Mouse (Mus musculus): ENCODE results near the gene Eif2ak4.
A peak's percentile ranks its signal among the peaks of the same experiment; 100 is the strongest.

Gene Eif2ak4

DNA sequence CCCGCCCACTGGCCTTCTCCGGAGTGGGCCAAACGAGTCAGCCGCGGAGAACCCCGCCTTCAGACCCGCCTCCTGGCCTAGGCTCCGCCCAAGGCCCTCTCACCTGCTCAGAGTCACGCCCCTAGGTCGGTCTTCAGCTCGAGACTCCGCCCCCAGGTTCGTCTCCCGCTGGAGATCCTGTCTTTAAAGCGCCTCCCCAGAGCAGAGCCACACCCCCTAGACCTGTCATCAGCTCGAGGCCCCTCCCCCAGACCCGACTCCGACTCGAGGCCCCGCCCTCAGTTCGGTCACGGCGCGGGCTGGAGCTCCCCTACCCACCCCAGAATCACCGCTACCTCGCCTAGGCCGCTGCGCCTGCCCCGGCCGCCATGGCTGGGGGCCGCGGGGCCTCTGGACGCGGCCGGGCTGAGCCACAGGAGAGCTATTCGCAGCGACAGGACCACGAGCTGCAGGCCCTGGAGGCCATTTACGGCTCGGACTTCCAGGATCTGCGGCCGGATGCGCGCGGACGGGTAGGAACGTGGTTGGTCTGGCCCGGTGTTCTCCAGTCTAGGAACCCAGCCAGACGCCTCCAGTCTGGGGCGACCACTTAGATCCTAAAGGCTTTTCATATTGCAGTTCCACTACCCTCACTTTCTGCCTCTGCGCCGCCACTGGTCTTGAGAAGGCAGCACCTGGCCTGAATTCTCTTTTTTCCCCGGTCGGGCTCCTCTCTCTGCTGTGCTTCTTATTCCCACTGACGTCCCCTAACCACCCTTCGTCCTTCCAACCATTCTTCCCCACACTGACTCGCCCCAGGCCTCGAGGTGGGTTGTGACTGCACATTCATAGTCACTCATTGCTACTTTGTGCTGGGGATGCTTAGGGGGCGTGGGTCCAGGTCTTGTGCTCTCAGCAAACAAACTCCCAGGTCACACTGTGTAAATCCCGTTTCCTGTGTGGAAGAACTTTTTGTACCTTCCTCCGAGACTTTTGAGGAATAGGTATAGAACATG, at the start of gene Eif2ak4:
TSS of gene Eif2ak4 (plus strand) at position 278 of the 995 bp plus-strand sequence.
- peak; percentile 97 for DNase-seq

DNA sequence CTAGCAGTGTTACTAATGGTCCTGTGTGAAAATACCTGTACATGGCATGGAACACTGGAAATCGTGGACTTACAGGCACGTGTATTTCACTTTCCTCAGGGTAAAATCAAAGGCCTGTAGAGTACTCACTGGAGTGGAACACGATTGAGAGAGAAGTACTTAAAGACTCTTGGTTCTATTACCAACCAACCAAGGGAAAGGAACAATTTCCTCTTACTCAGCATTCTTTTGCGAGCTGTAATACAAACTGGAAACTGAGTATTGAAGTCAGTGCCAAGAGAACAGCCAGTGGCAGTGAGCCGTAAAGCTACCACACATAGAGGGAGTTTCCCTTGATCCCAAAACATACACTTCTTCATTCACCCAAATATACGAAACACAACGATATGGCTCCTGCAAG, 47.1 kb upstream of the Eif2ak4 start:
- DNase-seq, result no peak

DNA sequence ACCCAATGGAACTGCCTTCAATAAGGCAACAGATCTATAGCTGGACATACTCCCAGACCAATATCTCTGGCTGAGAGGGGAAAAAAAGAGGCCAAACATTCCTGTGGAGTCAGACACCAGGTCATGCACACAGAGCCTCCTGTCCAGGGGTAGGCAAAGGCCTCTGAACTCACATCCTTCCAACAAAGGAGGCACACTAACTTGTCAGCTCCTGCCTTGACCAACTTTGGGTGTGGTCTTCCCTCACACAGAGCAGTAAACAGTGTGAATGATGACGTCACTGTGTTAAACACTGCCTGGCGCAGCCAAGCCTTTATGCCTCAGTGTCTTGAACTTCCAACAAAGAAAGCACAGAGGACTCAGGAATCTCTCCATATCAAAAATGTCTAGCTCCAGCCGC, 44.5 kb upstream of the Eif2ak4 start:
- DNase-seq, result no peak

DNA sequence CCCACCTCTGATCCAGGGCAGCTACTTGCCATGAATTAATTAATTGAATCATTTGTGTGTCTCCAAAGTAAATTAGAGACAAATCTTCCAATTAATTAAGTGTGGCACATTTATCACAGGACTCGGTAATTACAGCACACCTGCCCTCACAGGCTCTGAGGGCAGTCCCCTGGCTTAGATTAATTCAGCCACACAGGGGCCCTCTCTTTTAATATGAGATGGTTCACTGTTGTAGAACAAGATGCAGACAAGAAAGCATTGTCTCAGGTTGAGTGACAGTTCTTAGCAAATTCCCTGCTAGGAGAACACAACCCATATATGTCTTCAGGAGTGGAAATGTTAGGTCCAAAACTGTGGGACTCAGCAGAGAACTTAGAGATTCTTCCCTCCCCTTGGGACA, 42.9 kb upstream of the Eif2ak4 start:
- no peak for DNase-seq

- no peak for DNase-seq
Observed at GRCm38 (mm10) chr2:118353498-118353897, 34.9 kb upstream of the Eif2ak4 start.

DNA sequence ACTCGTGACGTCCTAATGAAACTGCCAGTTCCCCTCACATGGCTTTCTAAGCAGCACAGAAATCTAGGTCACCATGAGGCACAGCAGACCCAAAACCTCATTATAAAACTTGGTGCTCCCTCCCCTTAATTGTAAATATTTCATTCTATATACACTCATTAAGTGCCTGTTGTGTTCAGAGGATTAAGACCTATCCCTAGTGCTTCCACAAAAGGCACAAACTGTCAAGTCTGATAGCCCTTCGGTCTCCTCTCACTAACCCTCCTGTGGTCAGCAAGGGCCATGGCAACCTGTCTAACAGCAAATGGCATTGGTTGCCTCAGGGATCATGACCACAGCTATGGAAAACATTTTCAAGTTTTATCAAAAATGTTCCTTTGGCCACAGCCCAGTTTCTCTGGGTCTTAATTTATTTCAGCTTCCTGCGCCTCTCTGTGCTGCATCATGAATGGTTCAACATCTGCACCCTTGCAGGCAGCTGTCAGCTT, 34.5 kb upstream of the Eif2ak4 start:
- no peak for DNase-seq

DNA sequence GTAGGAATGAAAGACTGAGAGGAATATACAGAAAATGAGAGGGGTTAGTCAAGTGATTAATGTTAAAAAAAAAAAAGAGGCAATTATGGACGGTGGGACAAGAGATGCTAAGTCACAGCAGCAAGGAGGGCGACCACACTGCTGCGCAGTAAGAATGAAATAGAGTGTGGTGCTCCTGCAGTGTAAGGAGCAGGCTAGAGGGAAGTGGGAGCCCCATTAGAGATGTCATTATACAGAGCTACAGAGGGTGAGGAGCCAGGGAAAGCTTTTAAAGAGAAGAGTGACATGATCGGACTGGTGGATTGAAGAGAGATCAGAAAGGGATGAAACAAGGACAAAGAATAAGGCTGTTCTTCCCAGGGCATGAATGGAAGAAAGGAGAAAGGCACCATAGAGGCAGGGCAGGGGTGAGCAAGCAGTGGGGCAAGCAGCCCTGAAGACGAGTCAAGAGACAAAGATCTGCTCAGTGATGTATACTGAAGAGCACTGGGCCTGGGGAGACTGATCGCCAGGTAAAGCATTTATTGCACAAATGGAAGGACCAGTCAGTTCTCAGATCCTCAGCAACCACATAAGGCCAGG, 33.2 kb upstream of the Eif2ak4 start:
- DNase-seq, result no peak

- DNase-seq, result no peak
Observed at GRCm38 (mm10) chr2:118371841-118372240, 16.6 kb upstream of the Eif2ak4 start.

- no peak for DNase-seq
Observed at GRCm38 (mm10) chr2:118372561-118372900, 15.9 kb upstream of the Eif2ak4 start.

DNA sequence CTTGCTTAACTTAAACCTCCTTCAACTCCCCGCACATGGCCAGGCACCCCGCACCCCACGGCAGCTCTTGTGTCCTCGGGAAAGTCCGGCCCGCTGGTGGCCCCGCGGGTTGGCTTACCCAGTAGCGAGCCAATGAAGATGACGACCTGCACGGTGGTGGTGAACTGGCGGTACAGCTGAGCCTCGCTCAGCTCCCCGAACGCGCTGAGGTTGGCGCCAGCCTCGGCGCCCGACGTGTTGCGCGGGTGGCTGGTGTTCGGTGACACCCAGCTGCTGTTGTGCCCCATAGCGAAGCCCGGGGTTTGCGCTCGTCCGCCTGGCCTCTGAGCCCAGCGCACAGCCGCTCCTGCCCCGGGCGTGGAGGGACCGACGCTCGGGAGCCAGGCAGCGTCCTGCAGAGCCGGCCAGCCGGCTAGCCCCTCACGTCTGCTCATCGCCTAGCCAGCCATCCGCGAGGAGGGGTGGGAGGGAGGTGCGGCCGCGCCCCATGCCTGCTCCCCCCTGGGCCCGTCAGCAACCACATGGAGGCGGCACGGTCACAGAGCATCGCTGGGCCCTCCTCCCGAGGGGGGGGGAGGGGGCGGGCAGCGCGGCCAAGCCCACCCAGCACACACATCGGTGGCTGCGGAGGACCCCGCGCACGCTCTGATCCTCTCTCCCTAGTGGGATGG, 15.4 kb upstream of the Eif2ak4 start, which contains the start of gene Gpr176:
TSS of gene Gpr176 (minus strand) at position 519 of the 671 bp plus-strand sequence.
- peak; percentile 51 for DNase-seq

DNA sequence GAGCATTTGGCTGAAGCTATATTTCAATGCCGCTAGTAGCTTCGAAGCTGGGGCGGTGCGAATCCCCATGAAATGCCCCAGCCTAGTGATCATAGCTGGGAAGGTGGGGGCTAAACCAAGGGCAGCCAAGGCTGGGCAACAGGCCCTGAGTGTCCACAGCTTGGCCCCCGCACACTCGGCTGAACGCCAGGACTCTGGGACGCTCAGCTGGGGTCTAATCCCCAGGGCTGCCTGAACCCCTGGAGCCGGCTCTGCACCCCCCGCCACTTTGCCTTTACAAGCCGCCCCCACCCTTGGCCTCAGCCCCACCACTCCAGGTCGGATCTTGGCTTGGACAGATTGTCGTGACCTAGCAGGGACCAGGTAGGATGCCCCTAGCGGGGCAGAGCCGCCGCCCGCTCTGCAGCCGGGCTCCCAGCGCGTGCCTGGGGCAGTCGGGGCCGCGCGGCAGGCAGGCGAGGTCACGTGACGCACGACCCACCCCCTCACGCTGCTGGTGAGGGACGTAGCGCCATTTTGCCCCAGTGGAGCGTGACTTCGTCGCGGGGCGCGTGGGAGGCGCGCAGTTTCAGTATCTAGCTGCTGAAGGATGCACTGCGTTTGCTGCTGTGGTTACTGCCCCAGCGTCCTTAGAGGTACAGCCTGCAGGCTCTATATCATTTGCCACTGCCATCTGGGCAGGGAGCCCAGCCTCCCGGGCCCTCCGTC, 14.7 kb upstream of the Eif2ak4 start:
- peak; percentile 91 for DNase-seq

GRCm38 (mm10) chr2:118375522-118375921, 12.9 kb upstream of the Eif2ak4 start:
- no peak for DNase-seq

GRCm38 (mm10) chr2:118375931-118376330, 12.5 kb upstream of the Eif2ak4 start:
- DNase-seq, result no peak

- DNase-seq, result no peak
Observed at GRCm38 (mm10) chr2:118379756-118380155, 8.7 kb upstream of the Eif2ak4 start.

GRCm38 (mm10) chr2:118383387-118383786, 5.0 kb upstream of the Eif2ak4 start:
- no peak for DNase-seq

DNA sequence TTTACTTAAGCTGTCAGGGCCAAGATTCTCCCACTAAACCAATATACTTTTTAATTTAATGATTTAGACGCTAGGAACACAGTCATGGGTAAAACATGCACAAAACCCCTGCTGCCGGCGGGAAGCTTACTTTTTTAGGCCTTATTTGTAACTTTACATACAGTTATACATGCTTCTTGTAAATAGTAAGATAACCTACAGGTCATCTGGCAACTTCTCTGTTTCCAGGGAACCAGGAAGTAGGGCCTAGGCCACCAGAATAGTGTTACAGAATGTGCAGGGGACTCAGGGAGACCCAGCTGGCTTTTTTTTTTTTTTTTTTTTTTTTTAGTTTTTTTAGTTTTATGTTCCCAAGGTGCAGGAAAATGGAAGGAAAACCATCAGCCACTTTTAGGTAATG, 1.2 kb downstream of the Eif2ak4 start:
- DNase-seq, result no peak

- no peak for DNase-seq
Observed at GRCm38 (mm10) chr2:118390072-118390471, 1.7 kb downstream of the Eif2ak4 start.

DNA sequence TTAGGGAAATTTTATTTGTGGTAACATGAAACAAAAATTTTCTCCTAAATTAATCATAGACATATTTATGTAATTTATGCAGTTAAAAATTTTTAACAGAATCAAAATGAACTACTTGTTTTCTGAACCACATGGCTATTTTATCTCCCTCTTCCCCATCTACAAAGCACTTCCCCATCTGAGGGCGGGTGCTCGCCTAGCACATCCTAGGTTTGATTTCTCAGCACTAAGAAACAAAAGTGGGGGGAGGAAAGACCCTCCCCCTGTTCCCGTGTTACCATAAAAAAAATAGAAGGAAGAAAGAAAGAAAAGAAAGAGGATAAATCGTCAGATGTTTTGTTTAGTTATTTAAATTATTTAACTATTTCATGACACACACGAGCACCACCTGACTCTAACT, 2.8 kb downstream of the Eif2ak4 start:
- DNase-seq, result no peak

DNA sequence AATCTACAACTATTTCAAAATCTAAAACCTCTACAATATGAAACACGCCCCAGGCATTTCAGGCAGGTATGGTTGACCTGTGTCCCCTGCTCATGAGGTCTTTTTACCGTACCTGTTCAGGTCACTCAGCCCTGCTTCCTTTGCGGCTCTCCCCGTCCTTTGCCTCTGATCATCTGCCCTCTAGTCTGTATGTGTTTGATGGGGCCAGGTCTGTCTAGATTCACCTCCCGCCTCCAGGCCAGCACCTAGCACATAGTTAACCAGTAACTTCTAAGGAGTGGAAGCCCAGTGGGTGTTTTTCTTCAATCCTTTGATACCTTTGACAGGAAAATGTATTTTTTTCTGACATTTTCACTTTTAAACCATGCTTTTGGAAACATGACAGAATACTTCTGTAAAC, 11.3 kb downstream of the Eif2ak4 start:
- DNase-seq, result no peak

DNA sequence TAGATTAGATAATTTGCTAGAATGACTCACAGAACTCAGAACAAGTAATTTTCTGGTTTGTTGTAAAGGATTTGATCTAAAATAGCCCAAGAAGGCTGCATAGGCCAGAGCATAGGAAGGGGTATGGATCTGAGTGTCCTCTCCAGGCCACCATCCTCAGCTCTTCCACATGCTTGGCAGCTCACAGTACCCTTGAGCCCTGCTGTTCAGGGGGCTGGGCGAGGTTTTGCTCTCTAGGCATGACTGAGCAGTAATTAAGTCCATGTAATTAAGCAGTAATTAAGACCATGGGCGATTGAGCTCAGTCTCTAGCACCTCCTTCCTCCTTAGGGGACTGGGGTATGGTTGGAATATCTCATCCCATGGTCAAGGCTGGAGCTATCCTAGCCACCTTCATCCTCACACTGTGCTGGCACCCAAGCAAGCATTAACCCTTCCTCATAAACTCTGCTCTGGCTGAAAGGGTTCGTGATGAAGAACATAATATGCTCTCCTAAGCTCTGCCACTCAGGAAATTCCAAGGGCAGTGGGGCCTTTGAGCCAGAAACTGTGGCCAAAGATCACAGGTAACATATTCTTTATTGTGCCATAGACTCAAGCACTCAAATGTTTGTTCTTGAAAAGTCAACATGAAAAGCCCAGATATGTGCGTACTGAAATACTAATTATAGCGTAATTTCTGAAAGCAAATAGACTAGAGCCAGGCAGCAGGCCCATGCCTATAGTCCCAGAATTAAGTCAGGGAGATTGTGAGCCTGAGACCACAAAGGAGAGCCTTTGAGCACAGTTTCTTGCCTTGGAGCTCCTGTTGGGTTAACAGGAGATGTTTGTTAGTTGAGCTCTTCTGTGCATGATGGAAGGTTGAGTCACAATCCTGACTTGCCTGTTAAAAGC, 13.7 kb downstream of the Eif2ak4 start:
- DNase-seq, result no peak

DNA sequence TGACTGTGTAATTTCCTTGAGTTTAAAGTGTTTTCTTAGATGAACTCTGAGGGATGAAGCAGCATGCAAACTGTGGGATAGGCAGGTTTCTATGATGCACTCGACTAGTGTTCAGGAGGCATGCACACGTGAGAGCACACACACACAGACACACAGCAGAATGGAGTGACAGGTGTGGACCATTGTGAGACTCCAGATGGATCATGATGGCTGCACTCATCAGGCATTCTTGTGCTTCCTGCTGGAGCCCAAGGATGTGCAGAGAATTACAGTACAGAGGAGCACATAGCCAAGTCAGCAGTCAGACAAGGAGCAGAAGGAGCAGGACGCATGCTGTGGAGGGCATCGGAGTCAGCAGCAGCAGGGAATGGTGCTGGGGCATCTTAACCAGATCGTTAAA, 15.9 kb downstream of the Eif2ak4 start:
- DNase-seq, result no peak

DNA sequence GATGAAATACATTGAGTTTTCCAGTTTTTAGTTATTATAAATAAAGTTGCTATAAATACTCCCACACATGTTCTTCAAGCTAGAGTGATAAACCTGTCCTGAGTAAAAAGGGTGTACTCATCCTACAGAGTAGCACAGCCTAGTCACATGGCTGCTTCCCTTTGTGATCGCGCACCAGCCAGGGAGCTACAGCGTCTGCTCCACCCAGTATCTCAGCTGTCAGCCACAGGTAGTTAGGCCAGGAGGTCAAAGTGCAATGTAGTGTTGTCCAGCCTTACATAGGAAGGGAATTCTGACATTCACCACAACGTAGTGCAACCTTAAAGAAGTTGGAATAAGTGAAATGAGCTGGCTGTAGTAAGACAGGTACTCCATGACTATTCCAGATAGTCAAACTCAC, 17.1 kb downstream of the Eif2ak4 start:
- DNase-seq, result no peak
